Mouse (Mus musculus) ovary, postnatal 14 days (tissue): ENCODE results near the gene Ikzf1.

ENCODE experiments used
- DNase-seq: peaks from one replicate; pipeline ENCODE4 v3.0.0; 2022; ENCODE audit warnings: low spot score

The Ikzf1 gene

GRCm38 (mm10) chr11:11725252-11725875, 40.6 kb downstream of the Ikzf1 start:
- no peak for DNase-seq

- DNase-seq = no peak
Measured at GRCm38 (mm10) chr11:11725876-11726525, 41.2 kb downstream of the Ikzf1 start.

- no peak for DNase-seq
Measured at GRCm38 (mm10) chr11:11726807-11727276, 42.0 kb downstream of the Ikzf1 start.

GRCm38 (mm10) chr11:11727936-11728556, 43.2 kb downstream of the Ikzf1 start:
- no peak for DNase-seq

- DNase-seq = no peak
Measured at GRCm38 (mm10) chr11:11729216-11729615, 44.4 kb downstream of the Ikzf1 start.

GRCm38 (mm10) chr11:11730062-11730461, 45.3 kb downstream of the Ikzf1 start:
- no peak for DNase-seq

- DNase-seq = no peak
Measured at GRCm38 (mm10) chr11:11731727-11732126, 46.9 kb downstream of the Ikzf1 start.

GRCm38 (mm10) chr11:11732972-11733770, 48.4 kb downstream of the Ikzf1 start:
- no peak for DNase-seq

- no peak for DNase-seq
Measured at GRCm38 (mm10) chr11:11735155-11735554, 50.4 kb downstream of the Ikzf1 start.

GRCm38 (mm10) chr11:11736948-11737347, 52.1 kb downstream of the Ikzf1 start:
- DNase-seq = no peak

GRCm38 (mm10) chr11:11737562-11737961, 52.8 kb downstream of the Ikzf1 start:
- no peak for DNase-seq

- no peak for DNase-seq
Measured at GRCm38 (mm10) chr11:11739054-11739453, 54.3 kb downstream of the Ikzf1 start.

- DNase-seq = no peak
Measured at GRCm38 (mm10) chr11:11740603-11741002, 55.8 kb downstream of the Ikzf1 start.

GRCm38 (mm10) chr11:11741574-11741973, 56.8 kb downstream of the Ikzf1 start:
- DNase-seq = no peak

- DNase-seq = peak; percentile 22
Measured at GRCm38 (mm10) chr11:11742626-11743025, 57.8 kb downstream of the Ikzf1 start.

- DNase-seq = no peak
Measured at GRCm38 (mm10) chr11:11744222-11744621, 59.4 kb downstream of the Ikzf1 start.

GRCm38 (mm10) chr11:11751091-11751490, 66.3 kb downstream of the Ikzf1 start:
- DNase-seq = no peak

GRCm38 (mm10) chr11:11752859-11753258, 68.1 kb downstream of the Ikzf1 start:
- DNase-seq = no peak

GRCm38 (mm10) chr11:11758121-11758520, 73.3 kb downstream of the Ikzf1 start:
- no peak for DNase-seq

- DNase-seq = no peak
Measured at GRCm38 (mm10) chr11:11758883-11759282, 74.1 kb downstream of the Ikzf1 start.

- DNase-seq = no peak
Measured at GRCm38 (mm10) chr11:11763211-11763666, 78.4 kb downstream of the Ikzf1 start.

GRCm38 (mm10) chr11:11765414-11765813, 80.6 kb downstream of the Ikzf1 start:
- DNase-seq = no peak
